Mouse (Mus musculus): ENCODE results near the gene Mpp2. TPM values are rescaled to one million over a fixed set of nuclear protein-coding genes. Genes with fewer than 3 reads are reported as not detected.

Gene Mpp2
- polyA plus RNA-seq, 1 experiment = 1.2 TPM

DNA sequence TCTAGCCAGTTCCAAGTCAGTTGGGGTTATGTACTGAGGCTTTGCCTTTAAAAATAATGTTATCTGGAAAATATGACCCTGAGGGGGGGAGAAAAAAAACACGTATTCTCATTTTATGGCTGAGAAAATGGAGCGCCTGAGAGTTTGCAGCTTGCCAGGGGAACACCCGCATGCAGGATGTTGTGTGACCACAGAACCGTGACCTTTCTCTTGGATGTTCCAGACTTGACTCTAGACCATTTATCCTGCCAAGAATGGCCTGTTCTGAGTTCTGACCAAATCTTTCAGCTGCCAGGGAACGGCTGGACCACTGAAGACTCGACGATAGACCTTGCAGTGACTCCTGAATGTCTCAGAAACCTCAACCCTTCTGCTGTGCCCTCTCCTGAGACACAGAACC, 35.1 kb downstream of the Mpp2 start:
- no peaks in the 10 kb centered on the region for H3K27me3 ChIP-seq (ENCODE audit: control insufficient read depth, insufficient read depth, low read length)
- TF ChIP-seq POLR2A (IDR thresholded peaks at IDR 0.05; ENCODE audit: control insufficient read depth, low read depth, low read length) (no peak), CTCF (IDR thresholded peaks at IDR 0.05; ENCODE audit: control insufficient read depth, insufficient read depth, insufficient replicate concordance, low read depth, low read length) (no peak)
- H3K4me1 ChIP-seq (ENCODE audit: control insufficient read depth, insufficient read depth, low read length) = peaks cover 2% of the 10 kb centered on the region
- H3K36me3 ChIP-seq (ENCODE audit: control insufficient read depth, insufficient read depth, low read length) = no peaks in the 10 kb centered on the region
- no peak overlapping the region for H3K4me3 ChIP-seq (ENCODE audit: control insufficient read depth, low read depth, low read length)
- H3K27ac ChIP-seq (ENCODE audit: control insufficient read depth, insufficient read depth, low read depth, low read length) = no peak overlapping the region

DNA sequence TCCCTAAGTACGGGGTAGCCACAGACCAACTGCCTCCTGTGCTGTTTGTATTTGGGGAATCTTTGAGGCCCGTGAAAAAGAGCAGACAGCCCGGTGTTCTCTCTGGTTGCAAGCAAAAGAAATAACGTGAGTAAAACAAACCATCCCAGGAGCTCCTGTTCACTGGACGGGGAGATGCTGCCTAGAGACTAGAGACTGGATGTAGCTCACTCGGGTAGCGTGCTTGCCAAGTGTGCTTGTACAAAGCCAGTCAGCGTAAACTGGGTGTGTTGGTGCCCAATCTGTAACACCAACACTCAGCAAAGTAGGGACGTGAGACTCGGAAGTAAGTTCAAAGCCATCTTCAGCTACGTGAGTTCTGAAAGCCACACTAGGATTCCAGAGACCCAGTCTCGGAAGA, 35.6 kb downstream of the Mpp2 start:
- no peak overlapping the region for H3K4me3 ChIP-seq (ENCODE audit: control insufficient read depth, low read depth, low read length)
- no peaks in the 10 kb centered on the region for H3K36me3 ChIP-seq (ENCODE audit: control insufficient read depth, insufficient read depth, low read length)
- TF ChIP-seq POLR2A (IDR thresholded peaks at IDR 0.05; ENCODE audit: control insufficient read depth, low read depth, low read length) (no peak), CTCF (IDR thresholded peaks at IDR 0.05; ENCODE audit: control insufficient read depth, insufficient read depth, insufficient replicate concordance, low read depth, low read length) (no peak)
- H3K27ac ChIP-seq (ENCODE audit: control insufficient read depth, insufficient read depth, low read depth, low read length) = peak overlapping the region; percentile 44
- no peaks in the 10 kb centered on the region for H3K27me3 ChIP-seq (ENCODE audit: control insufficient read depth, insufficient read depth, low read length)
- peaks cover 2% of the 10 kb centered on the region for H3K4me1 ChIP-seq (ENCODE audit: control insufficient read depth, insufficient read depth, low read length)

DNA sequence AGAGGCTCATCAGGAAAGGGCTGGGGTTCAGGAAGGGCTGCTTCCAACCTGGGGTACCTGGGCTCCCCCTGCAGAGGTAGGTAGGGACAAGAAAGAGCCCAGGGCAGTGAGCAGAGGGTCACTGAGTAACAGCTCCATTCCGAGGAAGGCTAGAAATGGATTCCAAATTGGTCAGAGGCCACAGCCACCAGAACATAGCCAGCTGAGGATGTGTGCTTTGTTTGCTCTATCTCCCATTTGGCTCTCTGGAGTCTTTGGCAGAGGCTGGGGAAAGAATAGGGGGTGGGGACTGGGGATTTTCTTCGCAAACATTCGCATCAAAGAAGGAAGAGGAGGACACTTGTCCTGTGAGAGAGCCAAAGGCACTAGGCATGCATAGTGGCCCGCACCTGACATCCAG, 36.4 kb downstream of the Mpp2 start:
- Histone ChIP-seq H3K4me3 (ENCODE audit: control insufficient read depth, low read depth, low read length) (no peak overlapping the region), H3K27ac (ENCODE audit: control insufficient read depth, insufficient read depth, low read depth, low read length) (peak overlapping the region; percentile 62; the same call in 1 of the 2 replicates), H3K4me1 (ENCODE audit: control insufficient read depth, insufficient read depth, low read length) (peaks cover 2% of the 10 kb centered on the region), H3K36me3 (ENCODE audit: control insufficient read depth, insufficient read depth, low read length) (no peaks in the 10 kb centered on the region), H3K27me3 (ENCODE audit: control insufficient read depth, insufficient read depth, low read length) (no peaks in the 10 kb centered on the region)
- TF ChIP-seq POLR2A (IDR thresholded peaks at IDR 0.05; ENCODE audit: control insufficient read depth, low read depth, low read length) = no peak

DNA sequence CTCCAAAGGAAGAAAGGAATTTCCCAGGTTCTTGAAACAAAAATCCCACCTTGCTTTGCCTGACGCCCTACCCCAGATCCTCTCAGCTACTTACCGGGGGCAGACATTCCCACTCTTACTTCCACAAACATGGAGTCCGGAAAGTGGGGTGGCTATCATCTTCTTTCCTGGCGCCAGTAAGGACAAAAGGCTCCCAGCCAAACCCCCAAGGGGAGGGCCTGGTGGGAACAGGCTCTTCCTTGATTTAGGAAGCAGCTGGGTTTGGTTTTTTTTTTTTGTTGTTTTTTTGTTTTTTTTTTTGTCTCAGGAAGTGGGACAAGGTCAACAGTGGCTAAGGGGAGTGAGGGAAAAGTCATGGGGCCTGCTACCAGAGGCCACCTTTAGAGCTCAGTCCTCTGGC, 36.8 kb downstream of the Mpp2 start:
- H3K4me3 ChIP-seq (ENCODE audit: control insufficient read depth, low read depth, low read length) = no peak overlapping the region
- H3K36me3 ChIP-seq (ENCODE audit: control insufficient read depth, insufficient read depth, low read length) = no peaks in the 10 kb centered on the region
- no peaks in the 10 kb centered on the region for H3K27me3 ChIP-seq (ENCODE audit: control insufficient read depth, insufficient read depth, low read length)
- peaks cover 2% of the 10 kb centered on the region for H3K4me1 ChIP-seq (ENCODE audit: control insufficient read depth, insufficient read depth, low read length)
- H3K27ac ChIP-seq (ENCODE audit: control insufficient read depth, insufficient read depth, low read depth, low read length) = peak overlapping the region; percentile 62; the same call in 1 of the 2 replicates
- TF ChIP-seq POLR2A (IDR thresholded peaks at IDR 0.05; ENCODE audit: control insufficient read depth, low read depth, low read length) (no peak), CTCF (IDR thresholded peaks at IDR 0.05; ENCODE audit: control insufficient read depth, insufficient read depth, insufficient replicate concordance, low read depth, low read length) (no peak)

DNA sequence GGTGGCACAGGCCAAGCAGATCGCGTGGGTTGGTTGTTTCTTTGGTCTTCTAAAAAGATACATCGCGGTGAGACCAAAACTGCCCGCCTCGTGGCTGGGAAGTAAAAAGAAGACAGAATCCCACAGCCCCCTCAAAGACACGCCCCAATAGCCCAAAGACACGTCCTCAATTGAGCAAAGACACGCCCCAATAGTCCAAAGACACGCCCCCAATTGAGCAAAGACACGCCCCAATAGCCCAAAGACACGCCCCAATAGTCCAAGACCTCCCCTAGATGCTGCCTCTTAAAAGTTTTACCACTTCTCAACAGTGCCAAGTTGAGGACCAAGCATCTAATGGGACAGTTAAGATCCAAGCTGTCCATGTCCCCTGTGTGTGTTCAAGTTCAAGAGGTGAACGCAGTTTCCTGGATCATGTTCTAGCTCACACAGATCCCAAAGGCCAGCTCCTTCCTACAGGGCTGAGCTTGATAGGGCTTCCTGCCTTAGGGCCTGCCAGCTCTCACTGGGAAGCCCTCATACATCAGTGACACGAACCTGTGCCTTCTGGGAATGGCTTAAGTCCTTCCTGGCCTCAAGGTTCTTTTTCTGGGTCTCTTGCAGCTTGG, 38.3 kb downstream of the Mpp2 start:
- Histone ChIP-seq H3K4me1 (ENCODE audit: control insufficient read depth, insufficient read depth, low read length) (peaks cover 2% of the 10 kb centered on the region), H3K36me3 (ENCODE audit: control insufficient read depth, insufficient read depth, low read length) (no peaks in the 10 kb centered on the region), H3K27me3 (ENCODE audit: control insufficient read depth, insufficient read depth, low read length) (no peaks in the 10 kb centered on the region), H3K4me3 (ENCODE audit: control insufficient read depth, low read depth, low read length) (peak overlapping the region; percentile 41), H3K27ac (ENCODE audit: control insufficient read depth, insufficient read depth, low read depth, low read length) (no peak overlapping the region)
- TF ChIP-seq POLR2A (IDR thresholded peaks at IDR 0.05; ENCODE audit: control insufficient read depth, low read depth, low read length) (no peak), CTCF (IDR thresholded peaks at IDR 0.05; ENCODE audit: control insufficient read depth, insufficient read depth, insufficient replicate concordance, low read depth, low read length) (no peak)

DNA sequence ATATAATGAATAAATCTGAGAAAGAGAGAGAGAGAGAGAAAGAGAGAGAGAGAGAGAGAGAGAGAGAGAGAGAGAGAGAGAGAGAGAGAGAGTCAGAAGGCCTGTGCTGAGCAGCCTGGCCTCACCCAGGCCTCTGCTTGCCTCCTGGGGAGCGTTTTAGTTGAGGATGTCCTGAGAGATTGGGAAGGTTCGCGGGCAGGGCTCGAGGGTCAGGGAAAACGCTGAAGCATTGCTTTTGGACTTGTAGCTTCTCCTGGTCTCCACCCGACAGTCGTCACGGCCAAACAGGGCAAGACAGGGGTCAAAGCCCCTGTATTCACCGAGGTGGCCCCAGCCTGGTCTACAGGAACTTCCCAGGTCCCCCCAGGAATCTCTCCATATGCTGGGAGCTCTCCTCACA, 41.7 kb downstream of the Mpp2 start:
- H3K27ac ChIP-seq (ENCODE audit: control insufficient read depth, insufficient read depth, low read depth, low read length) = no peak overlapping the region
- H3K4me1 ChIP-seq (ENCODE audit: control insufficient read depth, insufficient read depth, low read length) = no peaks in the 10 kb centered on the region; the same call in 1 of the 2 replicates
- no peaks in the 10 kb centered on the region for H3K27me3 ChIP-seq (ENCODE audit: control insufficient read depth, insufficient read depth, low read length)
- TF ChIP-seq POLR2A (IDR thresholded peaks at IDR 0.05; ENCODE audit: control insufficient read depth, low read depth, low read length) (no peak), CTCF (IDR thresholded peaks at IDR 0.05; ENCODE audit: control insufficient read depth, insufficient read depth, insufficient replicate concordance, low read depth, low read length) (no peak)
- no peak overlapping the region for H3K4me3 ChIP-seq (ENCODE audit: control insufficient read depth, low read depth, low read length)
- H3K36me3 ChIP-seq (ENCODE audit: control insufficient read depth, insufficient read depth, low read length) = no peaks in the 10 kb centered on the region

DNA sequence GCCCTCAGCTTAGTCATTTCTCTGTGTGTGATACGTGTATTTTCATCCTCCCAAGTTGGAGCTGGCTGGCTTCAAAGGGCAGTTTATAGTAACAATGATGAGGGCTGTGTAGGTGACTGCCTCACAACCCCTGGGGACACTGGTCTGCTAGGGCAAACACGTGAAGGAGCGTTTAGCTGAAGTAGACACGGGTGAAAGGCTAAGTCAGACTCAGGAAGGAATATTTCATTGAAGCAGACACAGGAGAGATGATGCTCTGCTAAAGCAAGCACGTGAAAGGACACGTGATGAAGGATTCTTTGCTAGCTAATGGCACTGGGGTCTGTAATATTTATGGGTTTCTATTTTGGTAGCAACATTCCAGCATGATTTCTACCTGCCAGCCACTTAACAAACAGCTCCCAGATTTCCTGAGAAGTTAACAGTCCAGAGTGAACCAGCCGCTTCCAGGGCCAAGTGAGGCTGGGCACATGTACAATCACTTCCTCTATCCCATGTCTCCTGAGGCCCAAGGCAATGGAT, 43.6 kb downstream of the Mpp2 start:
- Histone ChIP-seq H3K27me3 (ENCODE audit: control insufficient read depth, insufficient read depth, low read length) (no peaks in the 10 kb centered on the region), H3K36me3 (ENCODE audit: control insufficient read depth, insufficient read depth, low read length) (no peaks in the 10 kb centered on the region), H3K4me3 (ENCODE audit: control insufficient read depth, low read depth, low read length) (no peak overlapping the region), H3K27ac (ENCODE audit: control insufficient read depth, insufficient read depth, low read depth, low read length) (no peak overlapping the region; the same call in 1 of the 2 replicates), H3K4me1 (ENCODE audit: control insufficient read depth, insufficient read depth, low read length) (no peaks in the 10 kb centered on the region)
- TF ChIP-seq POLR2A (IDR thresholded peaks at IDR 0.05; ENCODE audit: control insufficient read depth, low read depth, low read length) = no peak
- no peak for TF ChIP-seq CTCF (IDR thresholded peaks at IDR 0.05; ENCODE audit: control insufficient read depth, insufficient read depth, insufficient replicate concordance, low read depth, low read length)

Measured in testis, adult 2 months (tissue).